Mouse (Mus musculus) right cerebral cortex, postnatal 25 days (tissue): ENCODE results near the gene AC109138.7.
A peak's percentile ranks its signal among the peaks of the same experiment; 100 is the strongest.

Source experiments
- DNase-seq: peaks from one replicate; pipeline ENCODE4 v3.0.0; 2022

AC109138.7 gene

GRCm38 (mm10) chr19:4257216-4257896 lies 43.2 kb downstream of the AC109138.7 start:
- peak; percentile 86 for DNase-seq

DNA sequence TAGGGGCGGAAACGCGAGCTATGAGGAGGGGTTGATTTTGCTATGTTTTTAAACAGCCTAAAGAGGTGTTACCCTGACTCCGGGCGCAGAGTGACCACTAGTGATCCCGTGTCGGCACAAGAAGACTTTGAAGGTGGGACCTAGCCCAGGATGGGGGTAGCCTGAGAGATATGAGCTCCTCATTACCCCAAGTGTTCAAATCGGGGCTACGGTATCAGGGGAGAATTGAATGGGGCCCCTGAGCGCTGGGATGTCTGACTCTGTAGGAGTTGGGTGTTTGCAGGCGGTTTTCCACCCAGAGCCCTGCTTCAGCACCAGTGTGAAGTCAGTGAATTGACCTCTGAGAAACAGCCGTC lies 43.7 kb downstream of the AC109138.7 start:
- DNase-seq = no peak

- no peak for DNase-seq
These were observed 47.0 kb downstream of the AC109138.7 start for GRCm38 (mm10) chr19:4261038-4261698.

DNA sequence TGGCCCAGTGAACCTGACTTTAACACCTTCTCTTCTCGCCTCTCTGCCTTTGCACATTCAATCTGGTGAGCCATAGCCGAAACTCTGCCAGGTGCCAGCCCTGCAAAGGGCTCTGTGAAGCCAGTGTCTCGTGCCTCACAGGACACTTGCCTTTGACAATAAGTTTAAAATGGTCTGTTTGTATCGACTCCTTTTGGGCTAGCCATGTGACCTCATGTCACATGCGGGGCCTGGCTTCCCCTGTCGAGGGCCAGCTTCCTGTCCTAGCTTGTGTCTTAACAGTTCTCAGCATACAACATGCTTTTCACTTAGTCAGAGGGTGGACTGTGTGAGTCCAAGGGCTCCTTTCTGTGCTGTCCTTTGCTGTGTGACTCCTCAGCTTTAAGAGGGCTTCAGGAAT lies 48.6 kb downstream of the AC109138.7 start:
- peak; percentile 3 for DNase-seq

DNA sequence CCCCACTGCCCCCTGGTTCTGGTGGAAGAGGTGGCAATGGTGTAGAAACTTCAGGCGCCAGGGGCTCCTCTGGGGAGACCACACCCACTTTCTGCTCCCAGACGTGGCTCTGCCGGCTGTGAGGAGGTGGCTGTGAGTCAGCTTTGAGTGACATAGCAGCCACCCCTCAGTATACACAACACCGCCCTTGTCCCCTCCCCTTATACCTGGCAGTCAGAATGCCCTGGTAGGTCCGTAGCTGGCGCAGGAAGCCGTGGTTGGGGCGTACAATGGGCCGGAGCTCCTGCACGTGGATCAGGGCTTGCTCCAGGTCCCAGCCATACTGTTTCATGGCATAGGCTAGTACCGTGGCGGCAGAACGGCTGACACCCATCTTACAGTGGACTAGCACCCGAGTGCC lies 49.5 kb downstream of the AC109138.7 start:
- peak; percentile 10 for DNase-seq

DNA sequence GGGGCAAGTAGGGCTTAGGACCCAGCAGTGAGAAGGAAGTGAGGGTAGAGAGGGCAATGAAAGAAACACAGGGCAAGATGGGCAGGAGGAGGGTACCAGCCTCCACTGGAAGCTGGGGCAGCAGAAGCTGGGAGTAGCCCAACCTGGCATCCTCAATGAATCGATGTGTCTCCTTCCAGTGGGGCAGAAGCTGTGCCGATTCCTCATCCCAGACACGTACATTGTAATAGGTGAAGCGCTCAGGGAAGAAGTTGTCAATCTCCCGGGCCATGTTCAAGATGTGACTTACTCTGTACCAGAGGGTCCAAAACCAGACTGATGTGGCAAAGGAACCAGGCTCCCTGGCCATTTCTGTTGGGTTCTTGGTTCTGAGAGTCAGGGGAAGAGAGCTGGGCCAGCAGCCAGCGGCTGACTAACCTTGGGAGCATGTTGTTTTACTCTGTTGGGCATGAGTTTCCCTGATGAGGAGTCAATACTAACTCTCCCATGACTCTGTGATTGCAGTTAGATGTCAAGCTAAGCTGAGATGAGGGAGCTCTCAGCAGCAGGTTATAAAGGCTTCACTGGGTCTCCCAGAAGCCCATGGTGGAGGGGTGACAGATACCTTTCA lies 50.1 kb downstream of the AC109138.7 start:
- no peak for DNase-seq

DNA sequence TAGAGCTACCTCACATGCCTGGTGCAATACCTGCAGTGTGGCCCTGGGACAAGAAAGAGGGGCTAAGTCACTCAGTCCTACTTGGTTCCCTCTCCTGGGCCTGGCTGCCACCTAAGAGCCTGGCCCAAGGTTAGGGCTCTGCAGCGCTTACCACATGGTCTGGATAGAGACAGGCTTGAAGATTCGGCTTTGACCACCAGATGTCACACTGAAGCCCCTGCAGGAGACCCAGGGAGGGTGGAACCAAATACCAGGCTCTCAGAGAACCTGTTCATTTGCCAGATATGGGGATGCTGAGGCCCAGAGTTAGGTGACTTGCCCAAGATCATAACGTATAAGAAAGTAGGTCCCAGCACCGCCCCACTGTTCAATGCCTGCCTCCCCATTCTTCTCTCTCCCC lies 51.8 kb downstream of the AC109138.7 start:
- no peak for DNase-seq

DNA sequence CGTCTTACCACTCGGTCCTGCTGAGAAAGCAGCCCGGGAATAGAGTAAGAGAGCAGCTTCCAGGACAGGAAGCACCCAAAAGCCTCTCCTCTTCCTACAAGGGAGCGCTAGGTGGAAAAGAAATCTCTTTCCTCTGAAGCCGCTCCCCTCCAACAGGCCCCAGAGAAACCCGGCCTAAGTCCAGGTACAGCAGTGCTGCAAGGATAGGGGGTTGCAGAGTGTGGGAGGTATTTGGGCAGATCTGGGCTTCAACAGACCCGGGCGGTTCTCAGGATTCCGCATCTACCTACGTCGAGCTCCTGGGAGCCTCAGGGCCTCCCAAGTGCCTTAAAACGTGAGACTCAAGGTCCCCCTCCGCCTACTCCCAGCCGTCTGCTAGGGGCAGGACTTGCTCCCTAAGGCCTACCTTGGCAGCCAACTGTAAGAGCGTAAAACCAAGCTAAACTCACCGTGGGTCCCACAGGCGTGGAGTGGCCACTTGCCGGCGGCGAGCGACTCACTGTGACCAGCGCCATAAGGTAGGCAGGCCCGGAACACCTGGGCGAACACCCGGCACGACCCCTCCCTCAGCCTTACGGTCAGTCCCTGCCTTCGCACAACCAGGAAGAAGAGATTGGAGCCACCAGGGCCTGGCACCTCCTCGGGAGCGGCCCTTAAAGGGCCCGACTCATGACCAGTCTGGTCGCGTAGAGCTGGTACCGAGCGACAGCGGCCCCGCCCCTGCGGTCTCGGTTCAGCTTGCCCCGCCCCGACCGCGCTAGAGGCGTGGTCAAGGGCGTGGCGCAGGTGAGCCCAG lies 54.6 kb downstream of the AC109138.7 start, which contains the start of gene Ssh3:
TSS of gene Ssh3 (minus strand) at position 615 of the 796 bp plus-strand sequence.
- peak; percentile 78 for DNase-seq

DNA sequence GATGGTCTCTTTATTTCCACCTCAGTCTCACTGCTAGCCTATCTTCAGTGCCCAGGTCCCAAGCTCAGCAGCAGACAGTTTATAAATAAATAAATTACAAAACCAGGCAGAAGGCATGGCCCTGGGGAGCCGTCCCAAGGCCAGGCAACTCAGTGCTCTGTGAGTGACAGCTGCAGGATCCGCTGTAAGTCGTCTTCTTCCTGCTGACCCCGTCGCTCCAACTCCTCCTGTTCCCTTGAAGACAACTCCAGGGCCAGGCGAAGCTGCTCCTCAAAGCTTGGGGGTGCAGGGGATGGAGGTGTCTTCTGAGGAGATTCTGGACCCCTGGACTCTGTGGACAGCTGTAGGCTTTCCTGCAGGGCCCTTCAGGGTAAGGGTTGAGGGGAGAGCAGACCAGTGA lies 56.0 kb downstream of the AC109138.7 start:
- no peak for DNase-seq

GRCm38 (mm10) chr19:4270972-4271371 lies 56.8 kb downstream of the AC109138.7 start:
- no peak for DNase-seq

DNA sequence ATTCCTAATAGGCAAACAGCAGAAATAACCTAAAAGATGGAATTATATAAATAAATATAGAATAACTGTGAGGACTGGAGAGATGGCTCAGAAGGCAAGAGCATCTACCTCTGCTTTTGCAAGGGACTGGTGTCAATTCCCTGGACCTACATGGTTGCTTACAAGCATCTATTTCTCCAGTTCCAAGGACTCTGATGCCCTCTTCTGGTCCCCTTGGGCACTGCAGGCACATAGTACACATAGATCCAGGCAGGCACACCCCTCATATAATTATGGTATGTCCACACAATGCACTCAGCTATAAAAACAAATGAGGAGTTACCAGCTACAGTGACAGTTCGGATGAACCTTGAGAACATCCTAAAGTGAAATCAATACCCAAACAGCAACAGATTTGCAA lies 65.3 kb downstream of the AC109138.7 start:
- DNase-seq = no peak

GRCm38 (mm10) chr19:4280425-4280824 lies 66.3 kb downstream of the AC109138.7 start:
- DNase-seq = no peak
